In the genomic region with DNA sequence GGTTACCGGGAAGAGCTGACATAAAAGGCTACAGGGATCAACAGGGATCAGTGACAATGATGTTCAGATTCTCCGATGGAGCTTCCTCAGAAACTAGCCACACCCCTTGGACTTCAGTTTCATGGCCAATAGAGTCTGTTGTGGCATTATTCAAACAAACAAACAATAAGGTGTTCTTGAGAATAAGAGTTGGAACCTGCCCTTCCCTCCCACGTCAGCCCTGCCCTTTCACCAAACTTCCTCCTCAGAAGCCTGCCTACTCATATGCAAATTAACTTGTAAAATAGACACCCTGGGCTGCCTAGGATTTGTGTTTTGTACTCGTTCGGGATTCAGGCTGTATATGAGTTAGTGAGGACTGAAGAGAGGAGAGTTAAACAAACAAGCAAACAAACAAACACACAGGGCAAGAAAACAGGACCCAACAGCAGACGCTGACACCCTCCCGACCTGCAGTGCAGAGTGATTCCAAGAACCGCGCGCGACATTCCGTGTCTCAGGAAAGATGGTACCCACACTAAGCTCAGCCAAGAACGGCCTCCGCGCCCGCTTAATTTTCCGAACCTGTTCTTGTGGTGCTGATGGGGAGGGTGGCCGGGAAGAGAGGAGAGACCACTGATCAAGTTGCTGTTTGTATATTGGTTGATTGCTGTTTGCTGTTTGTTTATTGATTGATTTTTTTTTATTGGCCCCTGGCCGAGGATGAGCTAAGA, we compare ENCODE assay signal across 10 mouse cellular contexts.
A peak's percentile ranks its signal among the peaks of the same experiment; 100 is the strongest.
DNase-seq lines count a peak whose midpoint lies in the region; ATAC-seq and TF ChIP-seq lines count a peak whose summit lies in the region.
"Had no signal": no experiment of that assay in that cellular context is flagged by ENCODE, and none has a peak within 500 bp of the region (broad histone marks: within the 10 kb centered on the region; RNA-seq: fewer than 3 reads in every experiment).

No protein-coding gene starts in this region.

- DNase-seq in liver: no peak
- no peak for DNase-seq in hindbrain, postnatal 0 days (ENCODE audit: low spot score)
- no peak for DNase-seq in c-Kit-positive CD71-positive TER-119-positive erythroid progenitor cells, embryonic 14.5 days (ENCODE audit: low spot score)
- DNase-seq in ovary, adult 18-20 months (ENCODE audit: low spot score): no peak
- no peak for DNase-seq in embryo, embryonic 9.5 days (ENCODE audit: extremely low spot score)
- DNase-seq: right cerebral cortex, postnatal 25 days had no signal

- H3K27ac ChIP-seq in liver, embryonic 12.5 days: no peak overlapping the region
- H3K27ac ChIP-seq in hindbrain, postnatal 0 days: no peak overlapping the region
- no peak overlapping the region for H3K27ac ChIP-seq in neural tube, embryonic 15.5 days (replicated peaks)
- H3K27ac ChIP-seq: limb, embryonic 13.5 days had no signal

- no peak for TF ChIP-seq CTCF in hindbrain, postnatal 0 days (IDR thresholded peaks at IDR 0.05; ENCODE audit: low read depth)

- peaks cover 25% of the 10 kb centered on the region for H3K4me1 ChIP-seq in liver, embryonic 12.5 days
- peaks cover 5% of the 10 kb centered on the region; the same call in 1 of the 2 replicates for H3K4me1 ChIP-seq in hindbrain, postnatal 0 days (ENCODE audit: insufficient read depth, low read length)
- peaks cover 20% of the 10 kb centered on the region for H3K4me1 ChIP-seq in neural tube, embryonic 15.5 days

- no peaks in the 10 kb centered on the region for H3K9me3 ChIP-seq in liver, embryonic 12.5 days (replicated peaks)
- H3K9me3 ChIP-seq in hindbrain, postnatal 0 days (ENCODE audit: low read length): no peaks in the 10 kb centered on the region
- H3K9me3 ChIP-seq in neural tube, embryonic 15.5 days (replicated peaks): no peaks in the 10 kb centered on the region; the same call in 1 of the 2 replicates
- H3K9me3 ChIP-seq: limb, embryonic 13.5 days had no signal

- no peak for ATAC-seq in liver, embryonic 12.5 days
- ATAC-seq in activated CD4-positive, CD25-positive, alpha-beta regulatory T cell, adult 4 months: peak; percentile 34
- ATAC-seq in hindbrain, postnatal 0 days: no peak
- no peak for ATAC-seq in neural tube, embryonic 15.5 days (ENCODE audit: low FRiP score)

- H3K27me3 ChIP-seq in liver, embryonic 12.5 days (replicated peaks): peaks cover 23% of the 10 kb centered on the region; the same call in 1 of the 2 replicates
- H3K27me3 ChIP-seq in hindbrain, postnatal 0 days (ENCODE audit: insufficient read depth, low read length): no peaks in the 10 kb centered on the region
- no peaks in the 10 kb centered on the region for H3K27me3 ChIP-seq in neural tube, embryonic 15.5 days (replicated peaks)

- no peaks in the 10 kb centered on the region for H3K36me3 ChIP-seq in liver, embryonic 12.5 days
- H3K36me3 ChIP-seq in hindbrain, postnatal 0 days (ENCODE audit: insufficient read depth, low read length): no peaks in the 10 kb centered on the region
- no peaks in the 10 kb centered on the region for H3K36me3 ChIP-seq in neural tube, embryonic 15.5 days
- H3K36me3 ChIP-seq: limb, embryonic 13.5 days had no signal

- 0 out of 2 replicates have a peak overlapping the region, but pooled peaks have one; percentile 1 for H3K4me2 ChIP-seq in liver, embryonic 12.5 days
- peak overlapping the region; percentile 8; the same call in 1 of the 2 replicates for H3K4me2 ChIP-seq in hindbrain, postnatal 0 days (ENCODE audit: low read depth, low read length)
- peak overlapping the region; percentile 28; the same call in 1 of the 2 replicates for H3K4me2 ChIP-seq in neural tube, embryonic 15.5 days
- H3K4me2 ChIP-seq: limb, embryonic 13.5 days had no signal

- no peak overlapping the region for H3K4me3 ChIP-seq in liver, embryonic 12.5 days
- no peak overlapping the region for H3K4me3 ChIP-seq in hindbrain, postnatal 0 days (ENCODE audit: low read length)
- H3K4me3 ChIP-seq in neural tube, embryonic 15.5 days (replicated peaks): no peak overlapping the region
- H3K4me3 ChIP-seq: limb, embryonic 13.5 days had no signal

- 26% methylated on average over 19 of the region's 19 CpGs for WGBS in liver, embryonic 12.5 days (ENCODE audit: insufficient replicate concordance)
- WGBS in hindbrain, postnatal 0 days: 16% methylated on average over 19 of the region's 19 CpGs
- 6% methylated on average over 19 of the region's 19 CpGs for WGBS in neural tube, embryonic 15.5 days

- H3K9ac ChIP-seq in liver, embryonic 12.5 days: no peak overlapping the region
- H3K9ac ChIP-seq in hindbrain, postnatal 0 days (replicated peaks; ENCODE audit: low read length): no peak overlapping the region
- no peak overlapping the region for H3K9ac ChIP-seq in neural tube, embryonic 15.5 days (replicated peaks)
- H3K9ac ChIP-seq: limb, embryonic 13.5 days had no signal
